Mouse (Mus musculus): ENCODE data around the gene Pilrb2.
"Not testable (repeated sequence)": the region's sequence is repeated elsewhere in the genome, so short reads cannot be mapped to it uniquely, and the experiment has no call there.

- not testable (repeated sequence) for TF ChIP-seq EP300, POLR2A (IDR thresholded peaks at IDR 0.05; ENCODE audit: insufficient read depth, low read depth, low read length)
Measured at GRCm38 (mm10) chr5:137856870-137857269, 14.7 kb downstream of the Pilrb2 start.

Measured in heart, adult 2 months (tissue).